Mouse (Mus musculus) gastrocnemius, postnatal 4 days (tissue): ENCODE measurements around the gene Olig3. TPM values are rescaled to one million over a fixed set of nuclear protein-coding genes. Genes with fewer than 3 reads are reported as not detected.

Experiments used
- DNase-seq, 2 experiments: peaks; one replicate each; pipeline ENCODE4 v3.0.0; 2021 to 2022; ENCODE audit warnings: low spot score in 2 of 2, mixed read lengths in 2 of 2
- long read RNA-seq, 2 experiments: library from polyadenylated mRNA; stranded (forward); transcript quantifications; one replicate each; pipeline ENCODE4 v2.0.0; 2021
- total RNA-seq, 2 experiments: library from RNA; stranded (reverse); gene quantifications; 2 replicates each; pipeline ENCODE4 v1.2.3; 2021

Olig3 gene
- not detected for total RNA-seq
- long read RNA-seq, experiment 1 = 0 reads
- long read RNA-seq, experiment 2 = 0 reads

- DNase-seq = no peak
Observed at GRCm38 (mm10) chr10:19356071-19356583, at the start of gene Olig3. Gene Olig3 (plus strand): TSS chr10:19356533.

GRCm38 (mm10) chr10:19309681-19310395, 46.5 kb upstream of the Olig3 start:
- DNase-seq = no peak

- DNase-seq = no peak
Observed at GRCm38 (mm10) chr10:19310471-19310870, 45.9 kb upstream of the Olig3 start.

- DNase-seq = no peak
Observed at GRCm38 (mm10) chr10:19317962-19318812, 38.1 kb upstream of the Olig3 start.

- no peak for DNase-seq
Observed at GRCm38 (mm10) chr10:19321781-19322180, 34.6 kb upstream of the Olig3 start.

- no peak for DNase-seq
Observed at GRCm38 (mm10) chr10:19329191-19329777, 27.0 kb upstream of the Olig3 start.

- DNase-seq = no peak
Observed at GRCm38 (mm10) chr10:19333425-19333824, 22.9 kb upstream of the Olig3 start.

GRCm38 (mm10) chr10:19338695-19339630, 17.4 kb upstream of the Olig3 start:
- no peak for DNase-seq

- no peak for DNase-seq
Observed at GRCm38 (mm10) chr10:19344039-19344438, 12.3 kb upstream of the Olig3 start.

- no peak for DNase-seq
Observed at GRCm38 (mm10) chr10:19349326-19349725, 7.0 kb upstream of the Olig3 start.

- no peak for DNase-seq
Observed at GRCm38 (mm10) chr10:19352006-19352877, 4.1 kb upstream of the Olig3 start.

GRCm38 (mm10) chr10:19352878-19353301, 3.4 kb upstream of the Olig3 start:
- no peak for DNase-seq

- no peak for DNase-seq
Observed at GRCm38 (mm10) chr10:19353631-19354030, 2.7 kb upstream of the Olig3 start.

- no peak for DNase-seq
Observed at GRCm38 (mm10) chr10:19354146-19354545, 2.2 kb upstream of the Olig3 start.

GRCm38 (mm10) chr10:19355076-19355475, 1.3 kb upstream of the Olig3 start:
- DNase-seq = no peak

- DNase-seq = no peak
Observed at GRCm38 (mm10) chr10:19356720-19357641, 648 bp downstream of the Olig3 start.

GRCm38 (mm10) chr10:19357848-19358247, 1.5 kb downstream of the Olig3 start:
- DNase-seq = no peak
